Mouse (Mus musculus) ES-E14 (cell line): ENCODE measurements around the gene Clstn2. TPM values are rescaled to one million over a fixed set of nuclear protein-coding genes. Genes with fewer than 3 reads are reported as not detected.

Experiments
- DNase-seq: peaks from one replicate; pipeline ENCODE4 v3.0.0-alpha.2; 2013; ENCODE audit warnings: low read depth, low spot score
- H3K27ac ChIP-seq: 2 replicates; pipeline ENCODE4 v1.5.1; 2012; ENCODE audit warnings: low read depth, mild to moderate bottlenecking, low read length, moderate library complexity, mixed read lengths; ENCODE audit not compliant: poor library complexity, insufficient read depth, severe bottlenecking
- H3K36me3 ChIP-seq: 2 replicates; pipeline ENCODE4 v1.6.1; 2012; ENCODE audit warnings: mild to moderate bottlenecking, low read length, moderate library complexity, mixed read lengths; ENCODE audit not compliant: control insufficient read depth, poor library complexity, insufficient read depth, severe bottlenecking
- H3K4me1 ChIP-seq, 2 experiments: fragments of 150-350 bp in 1 of 2; sonication (generic) in 1 of 2; 2 replicates each; pipeline ENCODE4 v1.6.1; 2012; ENCODE audit warnings: low read length in 2 of 2, mild to moderate bottlenecking in 1 of 2, mixed read lengths in 1 of 2; ENCODE audit not compliant: control insufficient read depth in 2 of 2, insufficient read depth in 2 of 2, poor library complexity in 1 of 2
- H3K4me3 ChIP-seq, 2 experiments: fragments of 150-350 bp in 1 of 2; sonication (generic) in 1 of 2; 2 replicates each; pipeline ENCODE4 v1.5.1; 2012; ENCODE audit warnings: low read length in 2 of 2, low read depth in 1 of 2, mild to moderate bottlenecking in 1 of 2, mixed read lengths in 1 of 2; ENCODE audit not compliant: insufficient read depth in 1 of 2, poor library complexity in 1 of 2, severe bottlenecking in 1 of 2
- H3K9ac ChIP-seq: 2 replicates; pipeline ENCODE4 v1.6.1; 2012; ENCODE audit warnings: low read depth, mild to moderate bottlenecking, low read length, mixed read lengths; ENCODE audit not compliant: poor library complexity, insufficient read depth, severe bottlenecking
- H3K9me3 ChIP-seq: fragments of 150-350 bp; sonication (generic); 2 replicates; pipeline ENCODE4 v1.6.1; 2012; ENCODE audit warnings: low read depth, mild to moderate bottlenecking, low read length; ENCODE audit not compliant: control insufficient read depth, insufficient read depth
- CHD2 ChIP-seq: IDR thresholded peaks from 2 replicates; pipeline ENCODE4 v1.6.1; 2014; ENCODE audit warnings: mild to moderate bottlenecking, low read depth, low read length, inconsistent platforms
- HCFC1 ChIP-seq: IDR thresholded peaks from 2 replicates; pipeline ENCODE4 v1.6.1; 2012; ENCODE audit warnings: low read length, inconsistent platforms, borderline replicate concordance; ENCODE audit not compliant: insufficient read depth
- MAFK ChIP-seq: IDR thresholded peaks from 2 replicates; pipeline ENCODE4 v1.6.1; 2014; ENCODE audit warnings: mild to moderate bottlenecking, low read depth, low read length, inconsistent platforms; ENCODE audit not compliant: insufficient read depth
- ZC3H11A ChIP-seq: IDR thresholded peaks from 2 replicates; pipeline ENCODE4 v1.6.1; 2012; ENCODE audit warnings: low read depth, mild to moderate bottlenecking, inconsistent platforms, low read length, borderline replicate concordance
- ZNF384 ChIP-seq: IDR thresholded peaks from 2 replicates; pipeline ENCODE4 v1.6.1; 2012; ENCODE audit warnings: low read depth, low read length, inconsistent platforms
- in situ Hi-C, 2 experiments: fragments of 600-800 bp; cut with MboI; formaldehyde crosslinking; loops; one replicate each; pipeline ENCODE4 v1.15.1; 2025; ENCODE audit warnings: low sequenced_read_pairs in 2 of 2, inconsistent platforms in 1 of 2; ENCODE audit not compliant: unreplicated experiment in 2 of 2
- total RNA-seq: library from RNA; depleted of rRNA; stranded (reverse); fragments of 300-350 nt; gene quantifications from 2 replicates; pipeline ENCODE4 v1.2.3, GENCODE M21; 2012

The Clstn2 gene
- total RNA-seq, 1 experiment: 0.89 TPM

DNA sequence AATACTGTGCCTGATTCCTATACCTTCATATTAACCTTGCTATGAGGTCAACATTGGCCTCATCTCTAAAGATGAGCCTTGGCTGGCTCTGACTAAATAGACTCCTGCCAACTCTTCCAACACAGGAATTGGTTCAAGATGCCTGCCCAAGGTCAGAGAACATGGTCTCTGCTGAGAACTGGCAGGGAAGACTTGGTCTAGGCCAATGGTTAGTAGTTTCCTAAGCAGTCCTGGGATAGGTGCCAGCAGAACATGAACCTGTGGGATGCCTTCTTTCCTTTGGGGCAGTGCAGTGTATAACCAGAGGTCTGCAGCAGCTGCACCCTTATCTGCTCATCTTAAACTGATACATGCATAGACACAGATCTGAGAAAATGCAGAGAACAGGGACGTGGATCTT lies 505.7 kb downstream of the Clstn2 start:
- no peaks in the 10 kb centered on the region for H3K36me3 ChIP-seq
- no peaks in the 10 kb centered on the region for H3K4me1 ChIP-seq
- H3K27ac ChIP-seq: no peak overlapping the region
- no peak overlapping the region for H3K4me3 ChIP-seq
- no peak for DNase-seq
- no peak overlapping the region for H3K9ac ChIP-seq
- no peaks in the 10 kb centered on the region for H3K9me3 ChIP-seq
- in situ Hi-C loops: no loop called here
- TF ChIP-seq HCFC1: no peak
- no peak for TF ChIP-seq ZNF384
- no peak for TF ChIP-seq CHD2
- no peak for TF ChIP-seq MAFK
- TF ChIP-seq ZC3H11A: no peak

DNA sequence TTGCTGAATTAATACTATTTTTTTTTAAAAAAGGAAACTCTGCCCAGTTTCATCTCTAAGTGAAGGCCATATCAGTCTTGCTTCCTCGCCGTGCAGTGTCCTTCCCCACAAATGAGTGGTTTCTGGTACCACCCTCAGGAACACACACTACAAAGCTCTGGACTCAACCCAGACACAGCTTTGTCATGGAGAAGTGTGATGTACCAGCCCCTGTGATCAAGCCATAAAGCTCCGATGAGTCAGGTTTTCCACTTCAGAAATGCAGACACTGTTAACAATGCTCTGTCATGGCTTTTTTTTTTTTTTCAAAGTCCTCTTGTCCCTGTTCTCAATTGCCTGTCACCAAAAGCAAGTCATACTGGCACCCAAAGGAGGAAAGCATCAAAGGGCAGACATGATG lies 507.4 kb downstream of the Clstn2 start:
- no peaks in the 10 kb centered on the region for H3K4me1 ChIP-seq
- no peak overlapping the region for H3K9ac ChIP-seq
- H3K9me3 ChIP-seq: no peaks in the 10 kb centered on the region
- H3K36me3 ChIP-seq: no peaks in the 10 kb centered on the region
- no peak overlapping the region for H3K4me3 ChIP-seq
- no peak overlapping the region for H3K27ac ChIP-seq
- DNase-seq: no peak
- TF ChIP-seq CHD2 (no peak), ZNF384 (no peak), HCFC1 (no peak), ZC3H11A (no peak), MAFK (no peak)
- in situ Hi-C loops: no loop called here

DNA sequence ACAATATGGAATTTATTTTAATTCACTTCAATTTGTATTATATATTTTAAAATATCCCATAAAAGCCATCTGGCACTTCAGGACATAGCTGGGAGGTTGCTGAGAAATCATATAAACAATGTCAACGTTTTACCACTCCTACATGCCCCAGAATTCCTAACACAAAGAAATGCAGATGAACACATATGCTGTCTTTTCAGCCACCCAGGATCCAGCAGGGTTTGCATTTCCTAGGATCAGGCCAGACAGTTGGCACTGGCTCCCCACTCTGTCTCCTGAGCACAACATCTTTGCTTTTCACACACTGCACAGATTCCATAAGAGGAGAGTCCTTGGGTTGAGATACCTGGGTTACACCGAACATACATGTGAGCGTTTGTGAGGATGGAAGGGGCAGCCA lies 508.1 kb downstream of the Clstn2 start:
- no peak for DNase-seq
- Histone ChIP-seq H3K4me3 (no peak overlapping the region), H3K9me3 (no peaks in the 10 kb centered on the region), H3K4me1 (no peaks in the 10 kb centered on the region), H3K27ac (no peak overlapping the region), H3K36me3 (no peaks in the 10 kb centered on the region), H3K9ac (no peak overlapping the region)
- in situ Hi-C loops: no loop called here
- TF ChIP-seq HCFC1 (no peak), CHD2 (no peak), MAFK (no peak), ZC3H11A (no peak), ZNF384 (no peak)

DNA sequence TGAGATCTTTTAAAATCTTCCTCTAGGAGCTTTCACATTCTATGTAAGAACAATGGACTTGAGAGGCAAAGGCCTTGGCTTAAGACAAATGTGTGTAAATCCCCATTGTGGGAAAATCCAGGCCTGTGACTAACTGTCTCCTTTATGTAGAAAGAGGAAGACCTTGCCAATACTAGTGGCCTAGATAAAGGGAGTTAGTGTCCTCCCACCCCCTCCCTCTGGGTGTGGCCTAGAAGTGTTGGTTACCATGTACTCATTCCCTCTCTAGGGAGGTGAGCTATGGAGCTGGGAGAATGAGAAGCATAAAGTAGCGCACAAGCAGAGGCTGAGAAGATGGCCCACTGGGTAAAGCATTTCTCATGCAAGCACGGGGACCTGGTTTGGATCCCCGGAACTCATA lies 512.2 kb downstream of the Clstn2 start:
- Histone ChIP-seq H3K36me3 (no peaks in the 10 kb centered on the region), H3K9me3 (no peaks in the 10 kb centered on the region), H3K4me3 (no peak overlapping the region), H3K27ac (no peak overlapping the region), H3K9ac (no peak overlapping the region), H3K4me1 (no peaks in the 10 kb centered on the region)
- in situ Hi-C loops: no loop called here
- TF ChIP-seq CHD2 (no peak), ZC3H11A (no peak), MAFK (no peak), ZNF384 (no peak), HCFC1 (no peak)
- no peak for DNase-seq

DNA sequence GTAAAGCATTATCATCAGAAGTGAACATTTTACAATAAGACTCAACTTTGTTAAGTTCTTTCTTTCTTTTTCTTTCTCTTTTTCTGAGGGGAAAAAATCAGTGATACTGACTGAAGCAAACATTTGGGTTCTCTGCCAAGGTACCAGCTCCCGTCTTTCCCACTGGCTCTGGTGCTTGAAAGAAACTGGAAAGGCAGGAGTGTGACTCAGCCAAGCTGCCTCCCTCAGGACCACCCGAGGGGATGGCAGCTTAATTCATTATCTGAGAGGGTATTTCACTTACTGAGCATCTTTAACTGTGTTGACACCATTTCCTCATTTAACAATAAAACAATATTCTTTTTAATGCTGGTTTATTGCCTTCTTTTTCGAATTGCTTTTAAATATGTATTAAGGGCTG lies 516.0 kb downstream of the Clstn2 start:
- no peaks in the 10 kb centered on the region for H3K9me3 ChIP-seq
- DNase-seq: no peak
- H3K4me3 ChIP-seq: no peak overlapping the region
- in situ Hi-C loops: no loop called here
- H3K27ac ChIP-seq: no peak overlapping the region
- H3K9ac ChIP-seq: no peak overlapping the region
- H3K36me3 ChIP-seq: no peaks in the 10 kb centered on the region
- no peaks in the 10 kb centered on the region for H3K4me1 ChIP-seq
- no peak for TF ChIP-seq HCFC1
